Mouse (Mus musculus) small intestine, adult 2 months (tissue): ENCODE data around the gene Gm867. TPM values are rescaled to one million over a fixed set of nuclear protein-coding genes. Genes with fewer than 3 reads are reported as not detected.

Source experiments
- H3K27ac ChIP-seq: fragments of 200-500 bp; 2 replicates; pipeline ENCODE4 v1.5.1; 2012; ENCODE audit warnings: low read depth, low read length, control low read depth, inconsistent platforms; ENCODE audit not compliant: insufficient read depth
- H3K27me3 ChIP-seq: fragments of 200-500 bp; 2 replicates; pipeline ENCODE4 v1.6.1; 2012; ENCODE audit warnings: mild to moderate bottlenecking, moderate library complexity, low read length, inconsistent platforms; ENCODE audit not compliant: control insufficient read depth, insufficient read depth
- H3K36me3 ChIP-seq: fragments of 200-500 bp; 2 replicates; pipeline ENCODE4 v1.6.1; 2012; ENCODE audit warnings: mild to moderate bottlenecking, low read length, control low read depth, inconsistent platforms; ENCODE audit not compliant: control insufficient read depth, insufficient read depth
- H3K4me1 ChIP-seq: fragments of 200-500 bp; 2 replicates; pipeline ENCODE4 v1.6.1; 2012; ENCODE audit warnings: low read length, inconsistent platforms, mixed read lengths; ENCODE audit not compliant: control insufficient read depth, insufficient read depth, insufficient read length
- H3K4me3 ChIP-seq: fragments of 200-500 bp; 2 replicates; pipeline ENCODE4 v1.5.1; 2012; ENCODE audit warnings: low read depth, mild to moderate bottlenecking, control low read depth, inconsistent platforms, low read length, moderate library complexity
- CTCF ChIP-seq: fragments of 200-500 bp; IDR thresholded peaks from 2 replicates; pipeline ENCODE4 v1.5.1; 2012; ENCODE audit warnings: low read depth, mild to moderate bottlenecking, control low read depth, inconsistent platforms, low read length, moderate library complexity, mixed read lengths; ENCODE audit not compliant: insufficient replicate concordance, insufficient read length; ENCODE audit errors: extremely low read depth
- POLR2A ChIP-seq: fragments of 200-500 bp; IDR thresholded peaks from 2 replicates; pipeline ENCODE4 v1.6.1; 2012; ENCODE audit warnings: low read depth, mild to moderate bottlenecking, control low read depth, inconsistent platforms, low read length, moderate library complexity
- WGBS: fragments of 180-500 bp; shearing (Covaris S2); methylation state at CpG from one replicate; pipeline ENCODE4 v1.1.7; 2018; 5-methylcytosine and 5-hydroxymethylcytosine counted together
- polyA plus RNA-seq: library from polyadenylated mRNA; depleted of rRNA; stranded (reverse); fragments of >200 nt; gene quantifications from 2 replicates; pipeline ENCODE4 v1.2.3, GENCODE M21; 2012

The Gm867 gene
- polyA plus RNA-seq, 1 experiment, result not detected

GRCm38 (mm10) chr10:75936909-75937667 is 3.4 kb downstream of the Gm867 start:
- Histone ChIP-seq H3K36me3 (peaks cover 4% of the 10 kb centered on the region), H3K27ac (no peak overlapping the region), H3K4me3 (peak overlapping the region; percentile 25), H3K4me1 (peaks cover 16% of the 10 kb centered on the region), H3K27me3 (0 out of 2 replicates have a peak, but pooled peaks cover 2% of the 10 kb centered on the region)
- 62% methylated on average over 18 of the region's 18 CpGs for WGBS
- TF ChIP-seq CTCF (no peak), POLR2A (no peak)

DNA sequence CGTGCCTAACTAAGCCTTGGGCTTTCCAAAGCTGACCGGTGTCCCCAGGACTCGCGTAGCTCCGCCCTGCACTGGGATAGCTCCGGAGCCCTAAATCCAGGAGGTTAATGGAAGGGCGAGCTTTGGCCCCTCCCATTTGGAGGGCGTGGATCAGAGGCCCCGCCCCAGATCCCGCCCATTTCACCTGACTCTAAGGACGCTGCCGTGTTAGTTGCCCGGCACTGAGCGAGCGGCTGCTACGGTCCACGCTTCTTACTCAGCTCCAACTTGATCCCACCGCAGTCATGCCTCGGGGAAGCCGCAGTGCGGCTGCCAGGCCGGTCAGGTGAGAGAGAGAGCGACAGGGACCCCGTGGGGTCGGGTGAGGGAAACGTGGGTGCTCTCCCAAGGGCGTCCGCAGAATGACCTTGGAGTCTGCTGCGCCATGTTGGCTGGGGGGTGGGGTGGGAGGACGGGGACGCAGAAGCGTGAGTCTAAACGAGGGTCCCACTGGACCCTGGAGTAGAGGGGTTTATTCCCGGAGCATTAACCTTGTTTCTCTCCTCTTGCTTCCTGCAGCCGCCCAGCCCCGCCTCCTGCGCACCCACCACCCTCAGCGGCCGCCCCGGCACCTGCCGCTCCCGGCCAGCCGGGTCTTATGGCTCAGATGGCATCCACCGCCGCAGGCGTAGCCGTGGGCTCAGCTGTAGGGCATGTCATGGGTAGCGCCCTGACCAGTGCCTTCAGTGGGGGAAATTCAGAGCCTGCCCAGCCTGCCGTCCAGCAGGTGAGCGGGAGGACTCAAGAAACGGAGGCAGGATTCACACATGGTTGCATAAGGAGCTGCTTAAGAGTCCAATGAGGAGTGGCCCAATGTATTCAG is 4.6 kb downstream of the Gm867 start, which contains the start of gene Mmp11:
Mmp11 (minus strand) TSS at position 817 of the 862 bp plus-strand sequence.
- WGBS, result 3% methylated on average over 51 of the region's 51 CpGs
- H3K27me3 ChIP-seq, result peaks cover 12% of the 10 kb centered on the region; the same call in 1 of the 2 replicates
- H3K4me1 ChIP-seq, result peaks cover 19% of the 10 kb centered on the region
- peak within 1 kb of the TSS; percentile 17; the same call in 1 of the 2 replicates for H3K27ac ChIP-seq
- peak within 1 kb of the TSS; percentile 77 for H3K4me3 ChIP-seq
- TF ChIP-seq CTCF, result no peak
- TF ChIP-seq POLR2A, result peak; percentile 93
- peaks cover 4% of the 10 kb centered on the region for H3K36me3 ChIP-seq

DNA sequence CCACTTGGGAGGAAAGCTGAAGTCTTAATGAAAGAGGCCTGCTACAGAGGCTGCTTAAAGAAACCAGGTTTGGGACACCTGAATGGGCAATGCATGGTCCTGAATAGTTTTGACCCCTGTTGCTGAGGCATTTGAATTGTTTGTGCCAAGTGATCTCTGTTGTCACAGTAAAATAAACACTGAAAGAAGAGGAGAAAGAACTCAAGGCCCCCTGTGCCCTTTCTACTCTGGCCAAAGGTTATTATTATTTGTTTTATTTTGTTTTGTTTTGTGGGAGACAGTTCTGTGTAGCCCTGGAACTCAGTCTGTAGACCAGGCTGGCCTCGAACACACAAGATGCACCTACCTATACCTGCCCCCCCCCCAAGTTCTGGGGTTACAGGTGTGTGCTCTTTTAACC is 5.5 kb downstream of the Gm867 start:
- no peak overlapping the region for H3K4me3 ChIP-seq
- H3K36me3 ChIP-seq, result peaks cover 4% of the 10 kb centered on the region
- TF ChIP-seq CTCF, result no peak
- TF ChIP-seq POLR2A, result no peak
- 52% methylated on average over 1 of the region's 1 CpGs for WGBS
- H3K27ac ChIP-seq, result no peak overlapping the region
- peaks cover 19% of the 10 kb centered on the region for H3K4me1 ChIP-seq
- peaks cover 18% of the 10 kb centered on the region for H3K27me3 ChIP-seq

DNA sequence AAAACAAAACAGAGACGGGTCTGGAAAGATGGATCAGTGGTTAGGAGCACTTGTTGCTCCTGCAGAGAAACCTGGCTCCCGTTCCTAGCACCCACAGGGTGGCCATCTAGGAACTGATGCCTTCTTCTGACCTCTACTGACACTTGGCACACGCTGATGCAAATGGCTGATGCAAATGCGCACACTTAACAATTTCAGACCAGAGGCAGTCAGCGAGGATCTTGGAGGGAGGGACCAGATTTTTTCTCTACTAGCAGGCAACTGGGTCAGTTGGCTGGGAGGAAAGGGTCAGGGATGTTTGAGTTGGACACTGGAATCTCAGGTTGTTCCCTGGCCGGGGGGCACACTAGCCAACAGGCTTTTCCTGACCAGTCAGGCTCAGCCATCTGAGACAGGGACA is 7.6 kb downstream of the Gm867 start, which contains the start of gene Chchd10:
Chchd10 (plus strand) TSS at position 240 of the 400 bp plus-strand sequence.
- Histone ChIP-seq H3K36me3 (no peaks in the 10 kb centered on the region), H3K27me3 (peaks cover 19% of the 10 kb centered on the region), H3K4me1 (peaks cover 19% of the 10 kb centered on the region), H3K27ac (no peak within 1 kb of the TSS), H3K4me3 (peak within 1 kb of the TSS; percentile 66)
- no peak for TF ChIP-seq POLR2A
- no peak for TF ChIP-seq CTCF
- WGBS, result 78% methylated on average over 6 of the region's 6 CpGs

- no peaks in the 10 kb centered on the region for H3K36me3 ChIP-seq
- H3K4me1 ChIP-seq, result peaks cover 15% of the 10 kb centered on the region
- peak overlapping the region; percentile 66 for H3K4me3 ChIP-seq
- H3K27me3 ChIP-seq, result peaks cover 19% of the 10 kb centered on the region
- no peak for TF ChIP-seq CTCF
- peak; percentile 7; the same call in 1 of the 2 replicates for TF ChIP-seq POLR2A
- 6% methylated on average over 44 of the region's 44 CpGs for WGBS
- H3K27ac ChIP-seq, result no peak overlapping the region
Measured at GRCm38 (mm10) chr10:75932081-75932678, 8.3 kb downstream of the Gm867 start.

DNA sequence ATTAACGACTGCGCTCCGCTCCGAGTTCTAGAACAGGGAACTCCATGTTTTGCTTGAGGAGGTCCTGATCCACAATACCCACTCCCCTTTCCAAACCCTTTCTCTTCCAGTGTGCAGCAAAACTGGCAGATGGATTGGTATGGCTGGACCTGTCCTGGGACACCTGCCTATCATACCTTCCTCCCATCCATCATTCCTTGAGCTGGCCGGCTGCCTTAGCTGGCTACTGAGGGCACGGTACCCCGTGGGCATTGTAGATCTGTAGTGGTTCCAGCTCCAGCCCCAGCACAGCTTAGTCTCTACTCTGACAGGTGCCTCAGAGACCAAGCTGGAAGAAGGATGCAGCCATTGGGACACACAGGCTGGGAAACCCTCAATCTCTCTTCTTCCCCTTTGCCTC is 9.2 kb downstream of the Gm867 start:
- no peak overlapping the region for H3K27ac ChIP-seq
- no peak overlapping the region for H3K4me3 ChIP-seq
- H3K27me3 ChIP-seq, result peaks cover 19% of the 10 kb centered on the region
- TF ChIP-seq POLR2A (no peak), CTCF (no peak)
- H3K36me3 ChIP-seq, result no peaks in the 10 kb centered on the region
- WGBS, result 26% methylated on average over 7 of the region's 7 CpGs
- H3K4me1 ChIP-seq, result peaks cover 10% of the 10 kb centered on the region

GRCm38 (mm10) chr10:75930304-75930703 is 10.2 kb downstream of the Gm867 start:
- no peak overlapping the region for H3K27ac ChIP-seq
- TF ChIP-seq POLR2A, result no peak
- no peak for TF ChIP-seq CTCF
- H3K27me3 ChIP-seq, result peaks cover 19% of the 10 kb centered on the region
- no peaks in the 10 kb centered on the region for H3K36me3 ChIP-seq
- H3K4me1 ChIP-seq, result peaks cover 7% of the 10 kb centered on the region; the same call in 1 of the 2 replicates
- 22% methylated on average over 6 of the region's 6 CpGs for WGBS
- H3K4me3 ChIP-seq, result no peak overlapping the region
